In the genomic region with DNA sequence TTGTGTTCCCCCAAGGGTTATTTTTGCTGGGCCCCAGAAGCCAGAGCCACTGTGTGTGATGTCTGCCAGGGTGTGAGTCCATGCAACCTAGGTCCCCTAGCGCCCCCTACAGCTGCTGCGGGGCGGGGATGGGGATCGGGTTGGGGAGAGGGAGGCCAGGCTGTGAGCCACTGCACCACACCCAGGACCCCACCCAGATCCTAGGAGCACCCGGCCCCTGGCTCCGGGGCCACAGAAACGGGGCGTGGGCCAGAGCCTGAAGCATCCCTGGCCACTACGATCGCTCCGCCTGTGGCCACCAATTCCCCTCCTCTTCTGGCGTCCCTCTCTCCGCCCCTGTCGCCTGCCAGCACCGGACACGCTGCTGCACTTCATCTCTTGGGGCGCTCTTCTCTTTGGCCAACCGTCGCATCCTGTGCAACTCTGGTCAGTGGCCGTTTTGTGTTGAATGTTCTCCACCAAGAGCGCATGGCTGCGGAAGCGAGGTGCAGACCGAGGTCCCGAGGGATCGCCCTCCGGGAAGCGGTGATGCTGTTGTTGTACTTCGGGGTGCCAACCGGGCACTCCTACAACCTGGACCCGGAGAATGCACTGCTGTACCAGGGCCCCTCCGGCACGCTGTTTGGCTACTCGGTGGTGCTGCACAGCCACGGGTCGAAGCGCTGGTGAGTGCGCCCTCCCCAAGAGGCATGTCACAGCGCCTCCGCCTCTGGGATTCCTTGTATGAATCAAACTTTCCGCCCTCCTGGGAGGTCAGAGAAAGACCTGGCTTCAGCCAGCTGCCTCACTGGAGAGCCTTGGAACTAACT, we compare ENCODE assay signal across 9 mouse cellular contexts. TPM values are rescaled to one million over a fixed set of nuclear protein-coding genes. Genes with fewer than 3 reads are reported as not detected.
DNase-seq lines count a peak whose midpoint lies in the region; ATAC-seq and TF ChIP-seq lines count a peak whose summit lies in the region.
"Had no signal": no experiment of that assay in that cellular context is flagged by ENCODE, and none has a peak within 500 bp of the region (broad histone marks: within the 10 kb centered on the region; RNA-seq: fewer than 3 reads in every experiment).

Gene Itga4, plus strand, starts transcription at position 235 of the 809 bp plus-strand sequence.

- H3K4me2 ChIP-seq in heart, embryonic 12.5 days, result peak within 1 kb of the TSS; percentile 92
- H3K4me2 ChIP-seq in kidney, embryonic 16.5 days (replicated peaks; ENCODE audit: low read depth, low read length), result peak within 1 kb of the TSS; percentile 91

- no peak for TF ChIP-seq POLR2A in liver, adult 2 months (IDR thresholded peaks at IDR 0.05; ENCODE audit: extremely low read depth, insufficient read depth, low read length)

- H3K79me3 ChIP-seq in C2C12 (ENCODE audit: low read depth), result no peaks in the 10 kb centered on the region

- peak within 1 kb of the TSS; percentile 73 for H3K27ac ChIP-seq in brown adipose tissue, adult 24 weeks (replicated peaks; ENCODE audit: low read depth, low read length)
- peak within 1 kb of the TSS; percentile 37 for H3K27ac ChIP-seq in heart, embryonic 12.5 days (ENCODE audit: poor library complexity, severe bottlenecking)
- H3K27ac ChIP-seq in kidney, embryonic 16.5 days (ENCODE audit: low read length), result peak within 1 kb of the TSS; percentile 2; the same call in 1 of the 2 replicates
- peak within 1 kb of the TSS; percentile 48 for H3K27ac ChIP-seq in liver, adult 2 months (replicated peaks; ENCODE audit: insufficient read depth, low read depth, low read length)

- peak; percentile 85 for ATAC-seq in heart, embryonic 12.5 days (ENCODE audit: insufficient number of reproducible peaks, low FRiP score)
- ATAC-seq in kidney, embryonic 16.5 days (ENCODE audit: low FRiP score, low TSS enrichment), result peak; percentile 87
- ATAC-seq: Patski had no signal

- no peaks in the 10 kb centered on the region for H3K27me3 ChIP-seq in C2C12 (ENCODE audit: control insufficient read depth, insufficient read depth, insufficient read length)
- H3K27me3 ChIP-seq in erythroblast, embryonic 14.5 days (ENCODE audit: control insufficient read depth), result peaks cover 5% of the 10 kb centered on the region; the same call in 1 of the 2 replicates
- H3K27me3 ChIP-seq in heart, embryonic 12.5 days (replicated peaks), result no peaks in the 10 kb centered on the region
- H3K27me3 ChIP-seq in kidney, embryonic 16.5 days (ENCODE audit: insufficient read depth, low read length), result no peaks in the 10 kb centered on the region
- no peaks in the 10 kb centered on the region for H3K27me3 ChIP-seq in liver, adult 2 months (ENCODE audit: control insufficient read depth, insufficient read depth, low read length)
- H3K27me3 ChIP-seq: Patski had no signal

- TF ChIP-seq CTCF in C2C12 (IDR thresholded peaks at IDR 0.05; ENCODE audit: control insufficient read depth, insufficient read depth, insufficient read length), result peak; percentile 75
- peak; percentile 25; the same call in 1 of the 2 replicates for TF ChIP-seq CTCF in liver, adult 2 months (IDR thresholded peaks at IDR 0.05; ENCODE audit: low read depth, low read length)

- under 1% methylated on average over 41 of the region's 41 CpGs for WGBS in heart, embryonic 12.5 days
- 1% methylated on average over 39 of the region's 41 CpGs for WGBS in kidney, embryonic 16.5 days
- WGBS in liver, adult 2 months, result 2% methylated on average over 41 of the region's 41 CpGs

- peak; percentile 11 for DNase-seq in liver, adult 2 months (ENCODE audit: extremely low read depth, low read depth, low spot score)
- peak; percentile 82 to 97 for DNase-seq in monocyte, adult 2 months (ENCODE audit: low read depth in 1 of 2, low spot score in 2 of 2)
- peak; percentile 96 to 97 for DNase-seq in spleen, postnatal 14 days (ENCODE audit: low spot score in 2 of 2)

- no peaks in the 10 kb centered on the region for H3K9me3 ChIP-seq in erythroblast, embryonic 14.5 days (ENCODE audit: control insufficient read depth, low read length)
- H3K9me3 ChIP-seq in heart, embryonic 12.5 days (replicated peaks), result no peaks in the 10 kb centered on the region
- H3K9me3 ChIP-seq in kidney, embryonic 16.5 days (ENCODE audit: low read length), result no peaks in the 10 kb centered on the region

- peak within 1 kb of the TSS; percentile 2 for H3K4me3 ChIP-seq in C2C12 (ENCODE audit: insufficient read depth, poor library complexity, severe bottlenecking)
- H3K4me3 ChIP-seq in brown adipose tissue, adult 24 weeks (ENCODE audit: insufficient read depth, low read depth, low read length), result peak within 1 kb of the TSS; percentile 47
- H3K4me3 ChIP-seq in erythroblast, embryonic 14.5 days (replicated peaks), result peak within 1 kb of the TSS; percentile 83
- peak within 1 kb of the TSS; percentile 61 for H3K4me3 ChIP-seq in heart, embryonic 12.5 days
- H3K4me3 ChIP-seq in kidney, embryonic 16.5 days (ENCODE audit: low read length), result peak within 1 kb of the TSS; percentile 56
- peak within 1 kb of the TSS; percentile 61 for H3K4me3 ChIP-seq in liver, adult 2 months (ENCODE audit: insufficient read depth, low read depth, low read length)

- H3ac ChIP-seq in C2C12 (ENCODE audit: control insufficient read depth, insufficient read length, low read depth), result peak within 1 kb of the TSS; percentile 40

- no peaks in the 10 kb centered on the region for H3K36me3 ChIP-seq in C2C12 (ENCODE audit: control insufficient read depth, insufficient read depth)
- H3K36me3 ChIP-seq in erythroblast, embryonic 14.5 days (ENCODE audit: control insufficient read depth), result peaks cover 45% of the 10 kb centered on the region
- no peaks in the 10 kb centered on the region for H3K36me3 ChIP-seq in heart, embryonic 12.5 days
- no peaks in the 10 kb centered on the region for H3K36me3 ChIP-seq in kidney, embryonic 16.5 days (ENCODE audit: insufficient read depth, low read length)
- H3K36me3 ChIP-seq in liver, adult 2 months (ENCODE audit: control insufficient read depth, insufficient read depth, low read length), result no peaks in the 10 kb centered on the region

- peak within 1 kb of the TSS; percentile 65 for H3K9ac ChIP-seq in heart, embryonic 12.5 days
- peak within 1 kb of the TSS; percentile 68 for H3K9ac ChIP-seq in kidney, embryonic 16.5 days (replicated peaks; ENCODE audit: low read length)
- peak within 1 kb of the TSS; percentile 40 for H3K9ac ChIP-seq in liver, adult 2 months (ENCODE audit: low read depth, low read length)

- peaks cover 9% of the 10 kb centered on the region; the same call in 1 of the 2 replicates for H3K4me1 ChIP-seq in brown adipose tissue, adult 24 weeks (ENCODE audit: control insufficient read depth, insufficient read depth, insufficient read length, low read length)
- H3K4me1 ChIP-seq in erythroblast, embryonic 14.5 days (ENCODE audit: control insufficient read depth), result peaks cover 79% of the 10 kb centered on the region
- peaks cover 12% of the 10 kb centered on the region; the same call in 1 of the 2 replicates for H3K4me1 ChIP-seq in heart, embryonic 12.5 days (replicated peaks)
- H3K4me1 ChIP-seq in kidney, embryonic 16.5 days (ENCODE audit: insufficient read depth, low read length), result peaks cover 18% of the 10 kb centered on the region
- H3K4me1 ChIP-seq in liver, adult 2 months (ENCODE audit: control insufficient read depth, insufficient read depth, low read length), result no peaks in the 10 kb centered on the region; the same call in 1 of the 2 replicates

- H3K79me2 ChIP-seq in C2C12 (ENCODE audit: control insufficient read depth, insufficient read depth), result no peaks in the 10 kb centered on the region
- H3K79me2 ChIP-seq in liver, adult 2 months (ENCODE audit: control insufficient read depth, insufficient read depth, low read length), result no peaks in the 10 kb centered on the region

TF ChIP-seq in C2C12, 6 proteins besides CTCF, POLR2A, EP300 and RAD21:
- no peak for TF ChIP-seq FOSL1 (IDR thresholded peaks at IDR 0.05; ENCODE audit: insufficient read depth, low read length, poor library complexity, severe bottlenecking)
- no peak for TF ChIP-seq CEBPB (IDR thresholded peaks at IDR 0.05; ENCODE audit: low read depth)
- no peak for TF ChIP-seq USF1 (IDR thresholded peaks at IDR 0.05; ENCODE audit: low read depth)
- no peak for TF ChIP-seq MYOG (IDR thresholded peaks at IDR 0.05; ENCODE audit: control insufficient read depth, extremely low read depth, insufficient read length)
- TF ChIP-seq MYOD1 (IDR thresholded peaks at IDR 0.05; ENCODE audit: control insufficient read depth, insufficient read length, low read depth), result no peak
- TF ChIP-seq MAX (IDR thresholded peaks at IDR 0.05), result no peak
TF ChIP-seq in C2C12: peak in this region for 0.

RNA-seq across cellular contexts. Expression of gene Itga4, which starts in this region (rescaled TPM):
- 0.84 TPM for polyA plus RNA-seq in C2C12 (2012; fragmentation: generic; extraction: Trizol)
- 0.83 and 1.1 TPM in 2 replicates for polyA plus RNA-seq in brown adipose tissue, adult 24 weeks (2012; ENCODE audit: insufficient read depth, insufficient read length, missing spikeins)
- polyA plus RNA-seq in erythroblast, embryonic 14.5 days (2012), result 1.3 and 1.7 TPM in 2 replicates
- 8.8 and 9.2 TPM in 2 replicates for polyA plus RNA-seq in heart, embryonic 12.5 days (2016; fragmentation: Nextera tagmentation; extraction: Ambion mirVana)
- polyA plus RNA-seq in kidney, embryonic 16.5 days (2015; fragmentation: Nextera tagmentation; extraction: Ambion mirVana), result 4.2 and 5.0 TPM in 2 replicates
- 2.0 and 2.2 TPM in 2 replicates for total RNA-seq in liver, adult 2 months (2014; rRNA removed)
- 0.21 and 0.48 TPM in 2 replicates for polyA plus RNA-seq in liver, adult 2 months (2012; rRNA removed)

Comparison
In these comparisons a context has a peak if more than half of its experiments do, and no peak if none do; other contexts are left out.
1. Peak in every context shown above with its lines: DNase-seq, ATAC-seq, H3K4me3 ChIP-seq and H3K27ac ChIP-seq.
2. H3K4me3 ChIP-seq: peak in every context shown above with its lines; median percentile 83 in erythroblast, embryonic 14.5 days; 61 in heart, embryonic 12.5 days; 61 in liver, adult 2 months; 56 in kidney, embryonic 16.5 days; 47 in brown adipose tissue, adult 24 weeks; 2 in C2C12.
3. H3K27ac ChIP-seq: peak in every context shown above with its lines; median percentile 73 in brown adipose tissue, adult 24 weeks; 48 in liver, adult 2 months; 37 in heart, embryonic 12.5 days; 2 in kidney, embryonic 16.5 days.
4. DNase-seq: peak in every context shown above with its lines; median percentile 96 in spleen, postnatal 14 days; 90 in monocyte, adult 2 months; 11 in liver, adult 2 months.